Mouse (Mus musculus): ENCODE results near the gene Gja3. TPM values are rescaled to one million over a fixed set of nuclear protein-coding genes. Genes with fewer than 3 reads are reported as not detected.
"Not testable (repeated sequence)": the region's sequence is repeated elsewhere in the genome, so short reads cannot be mapped to it uniquely, and the experiment has no call there.

The Gja3 gene
- total RNA-seq, 2 experiments from 2014 or later = 0.12 to 0.26 TPM

- DNase-seq (ENCODE audit: low spot score in 2 of 2) = no peak
These were observed 22.9 kb downstream of the Gja3 start for GRCm38 (mm10) chr14:57034926-57035498.

- no peak for DNase-seq (ENCODE audit: low spot score in 2 of 2)
These were observed 23.8 kb downstream of the Gja3 start for GRCm38 (mm10) chr14:57034135-57034534.

- DNase-seq (ENCODE audit: low spot score in 2 of 2) = no peak
These were observed 25.1 kb downstream of the Gja3 start for GRCm38 (mm10) chr14:57032850-57033249.

- DNase-seq (ENCODE audit: low spot score in 2 of 2) = no peak
These were observed 39.5 kb downstream of the Gja3 start for GRCm38 (mm10) chr14:57018436-57018835.

- not testable (repeated sequence) for DNase-seq (ENCODE audit: low spot score in 2 of 2)
These were observed 41.1 kb downstream of the Gja3 start for GRCm38 (mm10) chr14:57016806-57017205.

GRCm38 (mm10) chr14:56988621-56989020, 69.3 kb downstream of the Gja3 start:
- DNase-seq (ENCODE audit: low spot score in 2 of 2) = no peak

Other genes with a start within 250 kb of the Gja3 start
- 10 to 100 TPM; 30.3 to 31.1 TPM for gene Zmym5, start 246.4 kb downstream of the Gja3 start, total RNA-seq (2021)
- gene Zmym2, start 171.4 kb downstream of the Gja3 start, total RNA-seq (2021) = 10 to 100 TPM; 88.1 to 89.6 TPM
- 10 to 100 TPM; 13.2 to 13.3 TPM for gene Gjb2, start 46.6 kb upstream of the Gja3 start, total RNA-seq (2021)
- 1 to 10 TPM in 1 of 2 experiments, under 1 TPM in 1; 0.72 to 1.0 TPM for gene Gm4491, start 57.8 kb upstream of the Gja3 start, total RNA-seq (2021)
- 10 to 100 TPM; 95.6 to 97.5 TPM for gene Gjb6, start 75.5 kb upstream of the Gja3 start, total RNA-seq (2021)